Mouse (Mus musculus) hindbrain, embryonic 11.5 days (tissue): ENCODE data around the gene Fcmr. TPM values are rescaled to one million over a fixed set of nuclear protein-coding genes. Genes with fewer than 3 reads are reported as not detected.

Source experiments
- ATAC-seq: fragments of 200-750 bp; cut with Nextera tagmentation; 2 replicates; pipeline ENCODE4 v1.8.0; 2017; ENCODE audit warnings: mild to moderate bottlenecking, moderate TSS enrichment, moderate library complexity; ENCODE audit not compliant: low FRiP score
- DNase-seq: peaks from one replicate; pipeline ENCODE4 v3.0.0-alpha.2; 2015; ENCODE audit warnings: low spot score
- H3K27ac ChIP-seq: fragments of 300-500 bp; sonication (generic); 2 replicates; pipeline ENCODE4 v1.5.1; 2014; ENCODE audit warnings: mild to moderate bottlenecking, low read depth, low read length
- H3K27me3 ChIP-seq: fragments of 300-500 bp; sonication (generic); 2 replicates; pipeline ENCODE4 v1.6.1; 2014; ENCODE audit warnings: mild to moderate bottlenecking, low read length, moderate library complexity, mixed read lengths; ENCODE audit not compliant: control insufficient read depth, insufficient read depth
- H3K36me3 ChIP-seq: fragments of 300-500 bp; sonication (generic); 2 replicates; pipeline ENCODE4 v1.6.1; 2014; ENCODE audit warnings: mild to moderate bottlenecking, low read length, moderate library complexity, mixed read lengths; ENCODE audit not compliant: control insufficient read depth, insufficient read depth
- H3K4me1 ChIP-seq: fragments of 300-500 bp; sonication (generic); replicated peaks from 2 replicates; pipeline ENCODE4 v1.6.1; 2014; ENCODE audit warnings: low read length, mixed read lengths; ENCODE audit not compliant: control insufficient read depth, insufficient read depth
- H3K4me2 ChIP-seq: fragments of 300-500 bp; sonication (generic); replicated peaks from 2 replicates; pipeline ENCODE4 v1.6.1; 2014; ENCODE audit warnings: mild to moderate bottlenecking, low read depth, low read length
- H3K4me3 ChIP-seq: fragments of 300-500 bp; sonication (generic); 2 replicates; pipeline ENCODE4 v1.5.1; 2014; ENCODE audit warnings: low read depth, low read length
- H3K9ac ChIP-seq: fragments of 300-500 bp; sonication (generic); 2 replicates; pipeline ENCODE4 v1.6.1; 2014; ENCODE audit warnings: low read depth, low read length
- H3K9me3 ChIP-seq: fragments of 300-500 bp; sonication (generic); 2 replicates; pipeline ENCODE4 v1.6.1; 2016; ENCODE audit warnings: low read length; ENCODE audit not compliant: control insufficient read depth
- WGBS: fragments of 180-500 bp; shearing (Covaris S2); extraction: QIAGEN DNeasy Blood & Tissue Kit; methylation state at CpG from one replicate; pipeline ENCODE4 v1.1.7; 2014; 5-methylcytosine and 5-hydroxymethylcytosine counted together
- polyA plus RNA-seq: library from polyadenylated mRNA; unstranded; fragments of >200 nt; fragmentation: Nextera tagmentation; extraction: Ambion mirVana; gene quantifications from 2 replicates; pipeline ENCODE4 v1.2.1, GENCODE M21; 2014

Gene Fcmr
- polyA plus RNA-seq, 1 experiment from 2014 or later, result not detected

DNA sequence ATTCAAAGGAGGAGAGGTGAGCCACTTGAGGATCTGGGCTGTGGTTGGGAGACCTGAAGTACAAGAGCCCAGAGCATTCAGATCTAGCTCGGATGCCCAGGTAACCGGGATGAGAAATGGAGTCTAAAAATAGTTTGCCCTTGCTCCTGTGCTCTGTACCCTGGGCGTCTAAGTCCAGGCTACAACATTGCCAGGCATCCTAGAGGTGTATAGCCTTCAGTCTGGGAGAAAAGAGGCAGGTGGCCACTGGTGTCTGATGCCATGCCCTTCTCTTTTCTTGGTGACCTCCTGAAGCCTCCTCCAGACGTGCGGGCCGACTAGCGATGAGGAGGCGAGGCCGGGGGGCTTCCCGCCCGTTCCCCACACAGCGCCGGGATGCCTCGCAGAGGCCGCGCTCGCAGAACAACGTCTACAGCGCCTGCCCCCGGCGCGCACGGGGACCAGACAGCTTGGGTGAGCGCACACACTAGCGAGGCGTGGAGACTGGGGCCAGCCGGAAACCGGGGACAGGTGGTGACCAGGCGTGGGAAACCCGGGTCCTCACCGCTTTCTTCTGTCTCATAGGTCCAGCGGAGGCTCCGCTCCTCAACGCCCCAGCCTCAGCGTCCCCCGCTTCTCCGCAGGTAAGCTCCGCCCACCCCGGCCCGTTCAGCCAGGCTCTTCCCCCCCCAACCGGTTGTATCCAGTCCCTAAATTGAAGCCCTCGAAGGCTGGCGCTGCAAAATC is 12.6 kb downstream of the Fcmr start:
- 4% methylated on average over 43 of the region's 43 CpGs for WGBS
- H3K4me1 ChIP-seq, result no peaks in the 10 kb centered on the region
- peak overlapping the region; percentile 48; the same call in 1 of the 2 replicates for H3K9ac ChIP-seq
- H3K9me3 ChIP-seq, result no peaks in the 10 kb centered on the region
- peak overlapping the region; percentile 39 for H3K4me3 ChIP-seq
- H3K27me3 ChIP-seq, result peaks cover 11% of the 10 kb centered on the region
- H3K4me2 ChIP-seq, result peak overlapping the region; percentile 88
- ATAC-seq (peak; percentile 70), DNase-seq (peak; percentile 60)
- H3K27ac ChIP-seq, result no peak overlapping the region
- H3K36me3 ChIP-seq, result no peaks in the 10 kb centered on the region

DNA sequence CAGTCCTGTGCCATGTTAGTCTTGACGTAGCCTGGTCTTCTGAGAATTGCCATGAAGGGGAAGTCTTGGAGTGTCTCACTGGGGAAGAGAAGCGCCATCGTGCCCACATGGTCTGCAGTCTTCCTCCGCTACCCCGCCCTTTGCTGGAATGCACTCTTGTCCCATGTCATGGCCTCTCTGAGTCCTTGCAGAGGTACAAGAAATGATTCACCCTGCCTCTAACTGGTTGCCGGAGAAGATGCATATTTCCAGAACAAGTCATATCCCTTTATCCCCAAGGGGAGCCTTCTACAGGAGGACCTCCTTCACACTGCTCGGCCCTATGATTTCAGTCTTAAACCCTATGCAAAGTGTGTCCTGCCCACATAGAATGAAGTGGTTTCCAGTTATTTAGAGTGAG is 14.5 kb downstream of the Fcmr start:
- Histone ChIP-seq H3K27me3 (peaks cover 11% of the 10 kb centered on the region), H3K4me2 (no peak overlapping the region), H3K27ac (no peak overlapping the region), H3K4me3 (no peak overlapping the region), H3K9me3 (no peaks in the 10 kb centered on the region), H3K36me3 (no peaks in the 10 kb centered on the region), H3K4me1 (no peaks in the 10 kb centered on the region), H3K9ac (no peak overlapping the region)
- no peak for ATAC-seq
- DNase-seq, result no peak
- WGBS, result 94% methylated on average over 7 of the region's 7 CpGs

DNA sequence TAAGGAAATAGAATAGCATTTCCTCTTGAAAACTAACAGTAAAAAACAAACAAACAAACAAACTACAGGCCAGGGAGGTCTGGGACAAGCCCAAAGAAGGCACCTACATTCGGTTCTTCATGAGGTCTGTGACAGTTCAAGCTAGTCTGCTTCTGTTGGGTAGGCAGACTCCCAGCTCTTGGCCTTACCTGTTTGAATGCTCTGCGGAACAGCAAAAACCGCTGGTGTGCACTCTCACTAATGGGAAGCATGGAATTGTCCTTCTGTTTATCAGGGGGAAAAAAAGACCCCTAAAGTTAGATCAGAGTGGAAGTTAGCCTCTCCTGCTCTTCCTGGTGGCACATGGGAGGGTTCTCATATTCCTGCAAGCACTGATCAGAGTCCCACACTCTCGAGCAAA is 17.7 kb downstream of the Fcmr start:
- 85% methylated on average over 4 of the region's 4 CpGs for WGBS
- ATAC-seq, result no peak

DNA sequence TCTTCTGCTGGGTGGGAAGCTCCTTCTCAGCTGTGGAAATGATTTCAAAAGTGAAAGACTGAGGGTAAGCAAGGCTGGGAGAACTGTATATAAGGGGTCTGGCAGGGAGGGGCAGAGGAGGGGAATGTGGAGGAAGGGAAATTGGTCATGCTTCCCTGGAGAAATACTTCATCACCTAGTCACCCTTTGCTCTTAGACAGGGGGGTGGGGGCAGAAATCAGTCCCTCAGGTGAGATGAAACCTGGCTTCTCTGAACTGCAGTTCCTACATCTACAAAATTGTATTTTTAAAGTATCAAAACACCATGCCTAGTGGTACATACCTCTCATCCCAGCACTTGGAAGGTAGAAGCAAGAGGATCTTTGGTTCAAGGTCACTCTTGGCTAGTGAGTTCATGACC is 21.9 kb downstream of the Fcmr start, which contains the start of gene Il24:
Gene Il24 (minus strand): TSS at position 101 of the 400 bp plus-strand sequence.
- Histone ChIP-seq H3K36me3 (no peaks in the 10 kb centered on the region), H3K27ac (no peak within 1 kb of the TSS), H3K4me1 (no peaks in the 10 kb centered on the region), H3K9ac (no peak within 1 kb of the TSS), H3K4me2 (no peak within 1 kb of the TSS), H3K27me3 (no peaks in the 10 kb centered on the region), H3K9me3 (no peaks in the 10 kb centered on the region), H3K4me3 (no peak within 1 kb of the TSS)
- no peak for ATAC-seq
- no peak for DNase-seq

More for the DNA sequence above, 17.7 kb downstream of the Fcmr start:
- Histone ChIP-seq H3K36me3 (no peaks in the 10 kb centered on the region), H3K9me3 (no peaks in the 10 kb centered on the region), H3K4me1 (no peaks in the 10 kb centered on the region), H3K4me2 (no peak overlapping the region), H3K4me3 (no peak overlapping the region), H3K27ac (no peak overlapping the region), H3K9ac (no peak overlapping the region), H3K27me3 (peaks cover 2% of the 10 kb centered on the region)
- DNase-seq, result no peak

DNA sequence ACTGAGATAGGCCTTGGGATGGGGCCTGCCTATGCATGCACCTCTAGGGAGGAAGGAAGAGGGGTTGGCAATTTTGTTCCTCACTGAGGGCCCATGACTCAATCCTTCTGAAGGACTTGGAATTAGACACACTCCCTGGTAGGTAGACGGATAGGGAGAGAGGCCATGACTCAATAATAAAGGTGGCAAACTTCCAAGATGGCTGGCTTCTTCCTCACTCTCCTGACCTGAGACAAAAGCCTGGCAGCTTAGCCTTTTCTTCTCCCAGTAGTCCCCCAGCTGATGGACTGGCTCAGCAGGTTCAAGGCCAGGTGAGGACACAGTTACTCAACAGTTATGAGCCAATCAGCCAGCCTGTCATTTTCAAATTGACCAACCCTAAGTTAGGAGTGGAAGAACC is 27.0 kb downstream of the Fcmr start:
- WGBS, result 79% methylated on average over 1 of the region's 1 CpGs
- H3K4me3 ChIP-seq, result no peak overlapping the region
- no peak overlapping the region for H3K27ac ChIP-seq
- no peaks in the 10 kb centered on the region for H3K9me3 ChIP-seq
- ATAC-seq, result no peak
- no peak for DNase-seq
- no peaks in the 10 kb centered on the region for H3K36me3 ChIP-seq
- H3K4me1 ChIP-seq, result no peaks in the 10 kb centered on the region
- no peak overlapping the region for H3K9ac ChIP-seq
- H3K4me2 ChIP-seq, result no peak overlapping the region
- H3K27me3 ChIP-seq, result no peaks in the 10 kb centered on the region

DNA sequence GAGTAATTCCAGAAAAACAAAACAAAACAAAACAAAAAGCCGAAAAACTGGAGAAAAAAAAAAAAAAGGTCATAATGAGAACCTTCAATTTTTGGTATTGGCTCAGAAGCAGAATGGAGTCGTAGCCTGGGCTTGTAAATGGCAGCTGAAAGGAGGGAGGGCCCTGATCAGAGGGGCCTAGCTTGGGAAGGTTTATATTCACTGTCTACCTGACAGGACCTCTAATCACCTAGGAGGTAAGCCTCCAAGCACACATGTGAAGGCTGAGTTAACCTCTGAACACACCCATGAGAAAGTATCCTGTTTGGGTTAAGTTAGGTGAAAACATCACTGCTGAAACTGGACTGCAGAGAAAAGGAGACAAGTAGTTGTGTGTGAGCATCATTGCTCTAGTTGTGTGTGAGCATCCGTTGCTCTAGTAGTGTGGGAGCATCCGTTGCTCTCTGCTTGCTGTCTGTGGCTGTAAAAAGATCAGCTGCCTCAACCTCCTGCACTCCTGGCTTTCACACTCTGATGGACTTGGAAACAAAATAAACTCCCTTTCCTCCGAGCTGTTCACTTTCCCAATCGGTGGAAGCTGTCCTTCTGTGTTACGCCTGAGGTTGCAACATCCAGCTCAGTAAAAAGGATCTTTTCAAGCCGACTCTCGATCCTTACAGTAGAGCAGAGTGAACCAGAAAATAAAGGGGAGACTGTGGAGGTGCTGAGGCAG is 28.0 kb downstream of the Fcmr start:
- WGBS, result 78% methylated on average over 9 of the region's 9 CpGs
- no peak overlapping the region for H3K4me3 ChIP-seq
- no peaks in the 10 kb centered on the region for H3K9me3 ChIP-seq
- no peaks in the 10 kb centered on the region for H3K4me1 ChIP-seq
- no peak overlapping the region for H3K27ac ChIP-seq
- ATAC-seq (no peak), DNase-seq (no peak)
- H3K9ac ChIP-seq, result no peak overlapping the region
- no peaks in the 10 kb centered on the region for H3K36me3 ChIP-seq
- no peak overlapping the region for H3K4me2 ChIP-seq
- no peaks in the 10 kb centered on the region for H3K27me3 ChIP-seq

DNA sequence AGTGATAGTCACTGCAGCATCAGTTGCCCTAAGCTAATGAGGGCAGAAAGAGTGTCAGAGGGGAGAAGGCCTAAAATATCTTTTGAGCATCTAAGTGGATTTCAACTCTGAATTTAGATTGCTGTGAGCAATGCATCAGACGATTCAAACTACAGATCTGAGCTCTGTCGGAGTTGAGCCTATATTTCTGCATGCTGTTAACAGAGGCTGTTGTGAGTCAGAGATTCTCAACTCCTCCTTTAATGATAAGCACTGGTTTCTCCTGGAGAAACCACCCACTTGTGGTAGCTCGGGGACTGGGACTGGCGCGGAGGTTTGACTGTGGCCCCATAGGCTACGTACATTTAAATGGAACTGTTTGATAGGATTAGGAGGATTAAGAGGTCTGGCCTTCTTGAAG is 29.0 kb downstream of the Fcmr start:
- Histone ChIP-seq H3K36me3 (no peaks in the 10 kb centered on the region), H3K27me3 (no peaks in the 10 kb centered on the region), H3K27ac (no peak overlapping the region), H3K4me2 (no peak overlapping the region), H3K9ac (no peak overlapping the region), H3K9me3 (no peaks in the 10 kb centered on the region), H3K4me1 (no peaks in the 10 kb centered on the region), H3K4me3 (no peak overlapping the region)
- no peak for ATAC-seq
- DNase-seq, result no peak
- WGBS, result 74% methylated on average over 6 of the region's 6 CpGs

DNA sequence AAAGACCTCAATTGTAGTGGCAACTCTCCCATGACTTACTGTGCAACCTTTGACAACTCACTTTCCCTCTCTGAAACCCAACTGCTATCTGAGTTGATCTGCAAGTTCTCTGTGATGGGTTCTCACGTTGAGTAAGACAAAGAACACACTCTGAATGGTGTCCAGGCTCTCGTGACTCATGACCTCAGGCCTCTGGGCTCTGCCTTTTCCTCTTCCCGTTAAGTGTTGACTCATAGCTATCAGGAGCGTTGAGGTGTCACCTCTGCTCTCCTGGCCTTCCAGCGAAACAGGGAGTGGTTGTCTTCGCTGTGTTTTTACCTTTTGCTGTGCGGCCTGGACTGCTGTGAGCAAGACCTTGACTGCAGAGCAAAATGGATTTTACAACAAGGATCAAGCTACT is 37.0 kb downstream of the Fcmr start:
- Histone ChIP-seq H3K27ac (no peak overlapping the region), H3K36me3 (no peaks in the 10 kb centered on the region), H3K9ac (no peak overlapping the region), H3K9me3 (no peaks in the 10 kb centered on the region), H3K4me3 (no peak overlapping the region), H3K27me3 (no peaks in the 10 kb centered on the region), H3K4me2 (no peak overlapping the region), H3K4me1 (no peaks in the 10 kb centered on the region)
- ATAC-seq (no peak), DNase-seq (no peak)
- WGBS, result 88% methylated on average over 7 of the region's 7 CpGs
